In genomic region chr5:24348546-24348945, GRCm38 (mm10) we compare ENCODE assay signal across 8 mouse cellular contexts. TPM values are rescaled to one million over a fixed set of nuclear protein-coding genes. Genes with fewer than 3 reads are reported as not detected.
DNase-seq lines count a peak whose midpoint lies in the region; ATAC-seq and TF ChIP-seq lines count a peak whose summit lies in the region.

No protein-coding gene starts in this region.

- DNase-seq in embryo, embryonic 11 days, result peak; percentile 47
- DNase-seq in embryo, embryonic 10 days (ENCODE audit: low spot score), result no peak
- peak; percentile 80 for DNase-seq in adrenal gland, adult 2 months
- no peak for DNase-seq in heart, embryonic 10.5 days (ENCODE audit: low spot score)
- peak; percentile 39 for DNase-seq in limb, embryonic 11.5 days (ENCODE audit: low spot score)
- no peak for DNase-seq in left cerebral cortex, postnatal 25 days (ENCODE audit: low spot score in 2 of 2)
- DNase-seq in layer of hippocampus, adult 8-10 months (ENCODE audit: low spot score in 2 of 2), result no peak

- no peak overlapping the region for H3K9ac ChIP-seq in limb, embryonic 11.5 days (ENCODE audit: low read length)

- peak overlapping the region; percentile 99 for H3K27ac ChIP-seq in heart, embryonic 10.5 days
- no peak overlapping the region for H3K27ac ChIP-seq in limb, embryonic 11.5 days (replicated peaks; ENCODE audit: low read depth, low read length)

- H3K36me3 ChIP-seq in heart, embryonic 10.5 days, result peaks cover 36% of the 10 kb centered on the region
- no peaks in the 10 kb centered on the region for H3K36me3 ChIP-seq in limb, embryonic 11.5 days (ENCODE audit: control insufficient read depth, insufficient read depth, low read length)
- H3K36me3 ChIP-seq in myocyte (ENCODE audit: control insufficient read depth, insufficient read depth), result no peaks in the 10 kb centered on the region

- H3ac ChIP-seq in myocyte (ENCODE audit: control insufficient read depth, insufficient read length), result no peak overlapping the region

- peak overlapping the region; percentile 92 for H3K4me2 ChIP-seq in limb, embryonic 11.5 days (ENCODE audit: low read depth, severe bottlenecking)
- H3K4me2 ChIP-seq in myocyte (ENCODE audit: low read depth), result peak overlapping the region; percentile 64

- H3K79me2 ChIP-seq in myocyte (ENCODE audit: control insufficient read depth, insufficient read depth), result no peaks in the 10 kb centered on the region

- no peak for TF ChIP-seq POLR2A in myocyte (IDR thresholded peaks at IDR 0.05; ENCODE audit: insufficient read length, low read depth)

- 0% methylated on average over 30 of the region's 30 CpGs for WGBS in heart, embryonic 10.5 days
- 1% methylated on average over 30 of the region's 30 CpGs for WGBS in limb, embryonic 11.5 days

- peaks cover 90% of the 10 kb centered on the region for H3K4me1 ChIP-seq in heart, embryonic 10.5 days
- H3K4me1 ChIP-seq in limb, embryonic 11.5 days (ENCODE audit: control insufficient read depth, insufficient read depth, low read length), result peaks cover 35% of the 10 kb centered on the region

- no peak for ATAC-seq in limb, embryonic 11.5 days (ENCODE audit: insufficient number of reproducible peaks, low FRiP score, low TSS enrichment, low read depth)

- no peaks in the 10 kb centered on the region for H3K9me3 ChIP-seq in heart, embryonic 10.5 days
- H3K9me3 ChIP-seq in limb, embryonic 11.5 days (ENCODE audit: control insufficient read depth, low read length), result no peaks in the 10 kb centered on the region

- intact Hi-C loops in left cerebral cortex, postnatal 25 days (cut with DNase I), result no loop called here

- peak overlapping the region; percentile 88 for H3K4me3 ChIP-seq in heart, embryonic 10.5 days
- H3K4me3 ChIP-seq in limb, embryonic 11.5 days (ENCODE audit: low read depth, low read length), result peak overlapping the region; percentile 41
- H3K4me3 ChIP-seq in myocyte, result no peak overlapping the region

- H3K27me3 ChIP-seq in heart, embryonic 10.5 days (ENCODE audit: insufficient read depth, poor library complexity, severe bottlenecking), result peaks cover 30% of the 10 kb centered on the region
- H3K27me3 ChIP-seq in limb, embryonic 11.5 days (ENCODE audit: control insufficient read depth, insufficient read depth, low read length), result peaks cover 26% of the 10 kb centered on the region
- no peaks in the 10 kb centered on the region for H3K27me3 ChIP-seq in myocyte (ENCODE audit: control insufficient read depth, insufficient read depth, insufficient read length)

TF ChIP-seq in myocyte, 11 proteins besides CTCF, POLR2A, EP300 and RAD21:
- TF ChIP-seq REST (IDR thresholded peaks at IDR 0.05; ENCODE audit: insufficient read depth, insufficient read length) (no peak), MYOD1 (IDR thresholded peaks at IDR 0.05; ENCODE audit: control insufficient read depth in 1 of 3, insufficient read length in 2 of 3, low read depth in 2 of 3) (peak in 2 of 3 experiments; percentile 85 to 96), TCF3 (IDR thresholded peaks at IDR 0.05; ENCODE audit: insufficient read length, low read depth) (peak; percentile 66), CEBPB (IDR thresholded peaks at IDR 0.05; ENCODE audit: insufficient read depth, poor library complexity, severe bottlenecking) (no peak), MYOG (IDR thresholded peaks at IDR 0.05; ENCODE audit: control insufficient read depth in 1 of 3, insufficient read depth in 1 of 3, insufficient read length in 2 of 3, low read depth in 2 of 3) (peak in 2 of 3 experiments; percentile 92 to 95)

RNA-seq across cellular contexts. Expression of gene Kcnh2, which starts 2.9 kb away (rescaled TPM):
- 10 to 100 TPM; 12.3 to 26.4 TPM for total RNA-seq in adrenal gland, adult 2 months (2021)
- 75.2 and 99.5 TPM in 2 replicates for polyA plus RNA-seq in adrenal gland, adult 2 months (2012; rRNA removed)
- polyA plus RNA-seq in heart, embryonic 10.5 days (2016; fragmentation: Nextera tagmentation; extraction: Ambion mirVana), result 28.8 and 32.2 TPM in 2 replicates
- polyA plus RNA-seq in limb, embryonic 11.5 days (2014; fragmentation: Nextera tagmentation; extraction: Ambion mirVana), result 6.7 and 7.1 TPM in 2 replicates
- polyA plus RNA-seq in myocyte (2012; fragmentation: generic; extraction: Trizol), result 10.3 TPM
- 10 to 100 TPM; 22.5 to 30.1 TPM for total RNA-seq in left cerebral cortex, postnatal 25 days (2021)
- total RNA-seq in layer of hippocampus, adult 8-10 months (2022), result 10 to 100 TPM; 20.4 to 26.8 (median 21.9) TPM

RNA-seq across cellular contexts. Expression of gene Nos3, which starts 16.1 kb away (rescaled TPM):
- 10 to 100 TPM in 1 of 2 experiments, 1 to 10 TPM in 1; 8.5 to 13.6 TPM for total RNA-seq in adrenal gland, adult 2 months (2021)
- polyA plus RNA-seq in adrenal gland, adult 2 months (2012; rRNA removed), result 22.1 and 33.1 TPM in 2 replicates
- polyA plus RNA-seq in heart, embryonic 10.5 days (2016; fragmentation: Nextera tagmentation; extraction: Ambion mirVana), result 23.2 and 40.8 TPM in 2 replicates
- 4.8 and 5.3 TPM in 2 replicates for polyA plus RNA-seq in limb, embryonic 11.5 days (2014; fragmentation: Nextera tagmentation; extraction: Ambion mirVana)
- 0.92 TPM for polyA plus RNA-seq in myocyte (2012; fragmentation: generic; extraction: Trizol)
- total RNA-seq in left cerebral cortex, postnatal 25 days (2021), result 1 to 10 TPM; 8.0 to 9.5 TPM
- 1 to 10 TPM; 6.6 to 9.0 (median 7.6) TPM for total RNA-seq in layer of hippocampus, adult 8-10 months (2022)

RNA-seq across cellular contexts. Expression of gene Atg9b, which starts 43.4 kb away (rescaled TPM):
- total RNA-seq in adrenal gland, adult 2 months (2021), result 1 to 10 TPM; 1.5 to 1.7 TPM
- 7.5 and 11.6 TPM in 2 replicates for polyA plus RNA-seq in adrenal gland, adult 2 months (2012; rRNA removed)
- polyA plus RNA-seq in heart, embryonic 10.5 days (2016; fragmentation: Nextera tagmentation; extraction: Ambion mirVana), result 1.2 and 2.3 TPM in 2 replicates
- 0.35 and 1.2 TPM in 2 replicates for polyA plus RNA-seq in limb, embryonic 11.5 days (2014; fragmentation: Nextera tagmentation; extraction: Ambion mirVana)
- polyA plus RNA-seq in myocyte (2012; fragmentation: generic; extraction: Trizol), result 4.0 TPM
- total RNA-seq in left cerebral cortex, postnatal 25 days (2021), result 1 to 10 TPM; 2.3 to 3.0 TPM
- total RNA-seq in layer of hippocampus, adult 8-10 months (2022), result 1 to 10 TPM; 3.0 to 5.2 (median 4.0) TPM

RNA-seq across cellular contexts. Expression of gene Abcb8, which starts 44.9 kb away (rescaled TPM):
- 10 to 100 TPM; 63.6 to 69.8 TPM for total RNA-seq in adrenal gland, adult 2 months (2021)
- 165 and 174 TPM in 2 replicates for polyA plus RNA-seq in adrenal gland, adult 2 months (2012; rRNA removed)
- 62.7 and 81.3 TPM in 2 replicates for polyA plus RNA-seq in heart, embryonic 10.5 days (2016; fragmentation: Nextera tagmentation; extraction: Ambion mirVana)
- polyA plus RNA-seq in limb, embryonic 11.5 days (2014; fragmentation: Nextera tagmentation; extraction: Ambion mirVana), result 37.6 and 40.5 TPM in 2 replicates
- polyA plus RNA-seq in myocyte (2012; fragmentation: generic; extraction: Trizol), result 37.7 TPM
- 10 to 100 TPM; 41.3 to 54.2 TPM for total RNA-seq in left cerebral cortex, postnatal 25 days (2021)
- 10 to 100 TPM; 51.9 to 59.2 (median 56.8) TPM for total RNA-seq in layer of hippocampus, adult 8-10 months (2022)

Comparison
In these comparisons a context has a peak if more than half of its experiments do, and no peak if none do; other contexts are left out.
1. DNase-seq: peak in embryo, embryonic 11 days (single experiment), adrenal gland, adult 2 months (single experiment) and limb, embryonic 11.5 days (single experiment); none in embryo, embryonic 10 days (single experiment), heart, embryonic 10.5 days (single experiment), left cerebral cortex, postnatal 25 days (0 of 2) and layer of hippocampus, adult 8-10 months (0 of 2).